Mouse (Mus musculus) erythroblast, embryonic 14.5 days (primary cell): ENCODE results near the gene Aebp1. TPM values are rescaled to one million over a fixed set of nuclear protein-coding genes. Genes with fewer than 3 reads are reported as not detected.

Source experiments
- H3K27me3 ChIP-seq: 2 replicates; pipeline ENCODE4 v1.6.1; 2012; ENCODE audit warnings: inconsistent platforms; ENCODE audit not compliant: control insufficient read depth
- H3K36me3 ChIP-seq: 2 replicates; pipeline ENCODE4 v1.6.1; 2012; ENCODE audit warnings: mild to moderate bottlenecking, inconsistent platforms; ENCODE audit not compliant: control insufficient read depth
- H3K4me1 ChIP-seq: 2 replicates; pipeline ENCODE4 v1.6.1; 2012; ENCODE audit warnings: inconsistent platforms; ENCODE audit not compliant: control insufficient read depth
- H3K4me3 ChIP-seq: replicated peaks from 2 replicates; pipeline ENCODE3; 2012; ENCODE audit warnings: moderate library complexity, mild to moderate bottlenecking, inconsistent platforms
- H3K9me3 ChIP-seq: 2 replicates; pipeline ENCODE4 v1.6.1; 2012; ENCODE audit warnings: low read length, inconsistent platforms, mixed read lengths; ENCODE audit not compliant: control insufficient read depth
- GATA1 ChIP-seq: IDR thresholded peaks from 2 replicates; pipeline ENCODE4 v1.6.1; 2012; ENCODE audit warnings: low read length, inconsistent platforms, mixed read lengths
- TAL1 ChIP-seq: IDR thresholded peaks from 3 replicates; pipeline ENCODE4 v1.6.1; 2012; ENCODE audit warnings: low read length, inconsistent platforms, mixed read lengths
- polyA plus RNA-seq: library from polyadenylated mRNA; stranded (reverse); fragments of >175 nt; gene quantifications from 2 replicates; pipeline ENCODE4 v1.2.3, GENCODE M21; 2012

Gene Aebp1
- polyA plus RNA-seq, 1 experiment: 0.02 TPM

DNA sequence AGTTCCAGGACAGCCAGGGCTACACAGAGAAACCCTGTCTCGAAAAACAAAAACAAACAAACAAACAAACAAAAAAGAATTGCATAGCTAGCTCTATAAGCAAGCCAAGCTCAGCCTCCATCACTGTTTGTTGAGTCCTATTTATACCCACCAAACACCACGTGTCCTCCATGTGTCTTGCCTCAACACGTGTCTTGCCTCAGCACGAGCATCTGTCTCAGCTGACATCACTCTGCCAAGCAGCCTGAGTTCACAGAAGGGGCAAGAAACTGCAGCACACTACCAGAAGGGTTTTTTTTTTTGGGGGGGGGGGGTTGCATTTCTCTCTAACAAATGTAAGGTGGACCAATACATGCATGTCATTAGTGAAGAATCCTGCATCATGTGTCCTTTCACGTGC lies 11.3 kb upstream of the Aebp1 start:
- no peaks in the 10 kb centered on the region for H3K27me3 ChIP-seq
- H3K4me3 ChIP-seq: no peak overlapping the region
- no peaks in the 10 kb centered on the region for H3K36me3 ChIP-seq
- H3K9me3 ChIP-seq: peaks cover 2% of the 10 kb centered on the region; the same call in 1 of the 2 replicates
- H3K4me1 ChIP-seq: no peaks in the 10 kb centered on the region
- no peak for TF ChIP-seq GATA1
- no peak for TF ChIP-seq TAL1

GRCm38 (mm10) chr11:5851021-5851736 lies 10.6 kb upstream of the Aebp1 start:
- Histone ChIP-seq H3K36me3 (no peaks in the 10 kb centered on the region), H3K4me1 (no peaks in the 10 kb centered on the region), H3K4me3 (no peak overlapping the region), H3K27me3 (no peaks in the 10 kb centered on the region), H3K9me3 (peaks cover 2% of the 10 kb centered on the region; the same call in 1 of the 2 replicates)
- TF ChIP-seq TAL1 (no peak), GATA1 (no peak)

DNA sequence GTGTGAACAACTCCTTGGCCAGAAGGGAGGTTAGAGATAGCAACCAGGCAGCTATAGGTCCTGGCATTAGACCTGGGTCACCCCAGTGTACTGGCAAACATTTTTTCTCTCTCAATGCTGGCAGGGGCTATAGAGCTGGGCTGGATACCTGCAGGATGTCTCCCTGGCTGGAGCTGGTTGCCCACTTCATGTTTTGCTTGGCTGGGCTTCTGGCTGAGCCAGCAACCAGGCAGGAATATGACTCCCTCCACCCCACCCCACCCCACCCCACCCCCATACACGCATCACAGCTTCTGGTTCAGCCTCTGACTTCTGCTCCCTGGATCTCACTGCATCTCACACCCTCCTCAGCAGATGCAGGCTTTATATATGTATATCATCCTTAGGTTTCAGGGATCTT lies 9.4 kb upstream of the Aebp1 start:
- Histone ChIP-seq H3K4me3 (no peak overlapping the region), H3K27me3 (no peaks in the 10 kb centered on the region), H3K9me3 (no peaks in the 10 kb centered on the region), H3K4me1 (no peaks in the 10 kb centered on the region), H3K36me3 (no peaks in the 10 kb centered on the region)
- no peak for TF ChIP-seq GATA1
- no peak for TF ChIP-seq TAL1

DNA sequence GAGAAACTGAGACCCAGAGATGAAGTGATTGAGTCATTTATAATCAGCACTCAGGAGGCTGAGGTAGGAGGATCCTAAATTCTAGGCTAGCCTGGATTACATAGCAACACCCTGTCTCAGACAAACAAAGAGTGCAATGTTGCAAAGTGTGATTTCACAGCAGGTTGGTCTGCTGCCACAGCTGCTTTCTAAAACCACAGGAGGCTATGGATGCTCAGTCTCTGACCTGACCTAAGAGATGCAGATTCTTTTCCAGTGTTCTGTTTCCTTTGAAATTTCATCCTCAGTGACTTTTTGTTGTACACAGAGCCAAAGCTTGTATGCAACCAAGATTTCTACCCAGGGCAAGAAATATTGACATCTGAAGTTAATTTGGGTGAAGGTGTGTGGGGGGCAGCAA lies 6.3 kb upstream of the Aebp1 start:
- no peak for TF ChIP-seq TAL1
- TF ChIP-seq GATA1: no peak
- no peak overlapping the region for H3K4me3 ChIP-seq
- H3K36me3 ChIP-seq: no peaks in the 10 kb centered on the region
- H3K4me1 ChIP-seq: no peaks in the 10 kb centered on the region
- peaks cover 9% of the 10 kb centered on the region for H3K9me3 ChIP-seq
- peaks cover 5% of the 10 kb centered on the region for H3K27me3 ChIP-seq

DNA sequence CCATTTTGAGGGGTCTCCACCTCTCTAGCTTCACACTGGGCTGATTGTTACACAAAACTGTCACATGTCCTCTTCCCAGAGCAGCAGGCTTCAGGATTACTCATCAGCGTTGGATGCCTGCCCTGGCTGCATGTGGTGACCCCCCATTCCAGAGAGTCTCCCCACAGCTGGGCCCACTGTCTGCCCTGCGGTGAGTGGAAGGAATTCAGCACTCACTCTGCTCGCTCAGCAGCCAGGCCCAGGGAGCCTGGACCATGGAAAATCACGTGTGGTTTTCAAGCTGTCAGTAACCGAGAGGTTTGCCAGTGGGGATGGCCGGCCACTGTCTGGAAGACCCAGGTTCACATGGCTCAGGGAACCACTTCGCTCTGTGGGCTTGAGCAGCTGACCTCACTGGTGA lies 5.8 kb upstream of the Aebp1 start:
- H3K36me3 ChIP-seq: no peaks in the 10 kb centered on the region
- H3K27me3 ChIP-seq: peaks cover 9% of the 10 kb centered on the region
- peaks cover 9% of the 10 kb centered on the region for H3K9me3 ChIP-seq
- TF ChIP-seq TAL1: no peak
- no peak for TF ChIP-seq GATA1
- no peak overlapping the region for H3K4me3 ChIP-seq
- no peaks in the 10 kb centered on the region for H3K4me1 ChIP-seq

DNA sequence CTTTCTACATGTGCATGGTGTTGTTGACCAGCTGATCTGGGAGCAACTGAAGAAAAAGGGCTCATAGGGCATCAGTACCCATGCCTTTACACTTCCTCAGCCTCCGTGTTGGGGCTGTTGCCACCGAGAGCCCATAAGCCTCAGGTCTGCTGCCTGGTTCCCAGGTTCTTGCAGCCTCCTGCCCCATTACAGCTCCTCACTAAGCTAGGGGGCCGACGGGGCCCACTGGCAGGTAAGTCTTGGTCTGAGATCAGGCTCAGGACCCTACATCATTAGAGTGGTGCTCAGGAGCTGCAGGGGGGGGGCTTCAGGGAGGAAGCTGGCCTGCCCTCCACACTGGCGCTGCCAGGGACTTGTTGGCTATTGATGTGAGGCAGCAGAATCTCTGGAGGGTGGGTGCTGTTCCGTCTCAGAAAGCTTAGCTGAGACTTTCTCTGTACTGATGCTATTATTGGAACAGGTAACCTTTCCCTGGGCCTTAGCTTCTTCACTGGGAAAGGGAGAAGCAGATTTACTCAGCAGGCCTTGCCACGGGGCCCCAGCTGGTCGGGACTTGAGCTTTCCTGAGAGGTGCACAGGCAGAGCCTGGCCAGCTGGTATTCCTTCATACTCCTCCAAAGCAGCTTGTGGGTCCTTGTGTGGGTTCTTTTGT lies 5.1 kb upstream of the Aebp1 start:
- Histone ChIP-seq H3K4me3 (no peak overlapping the region), H3K27me3 (peaks cover 16% of the 10 kb centered on the region), H3K9me3 (peaks cover 9% of the 10 kb centered on the region), H3K4me1 (no peaks in the 10 kb centered on the region), H3K36me3 (no peaks in the 10 kb centered on the region)
- TF ChIP-seq TAL1 (no peak), GATA1 (no peak)

- no peaks in the 10 kb centered on the region for H3K36me3 ChIP-seq
- H3K4me3 ChIP-seq: no peak overlapping the region
- no peaks in the 10 kb centered on the region for H3K4me1 ChIP-seq
- peaks cover 9% of the 10 kb centered on the region for H3K9me3 ChIP-seq
- TF ChIP-seq GATA1 (no peak), TAL1 (no peak)
- peaks cover 33% of the 10 kb centered on the region for H3K27me3 ChIP-seq
These were observed 3.0 kb upstream of the Aebp1 start for GRCm38 (mm10) chr11:5858723-5859122.

GRCm38 (mm10) chr11:5859883-5860550 lies 1.7 kb upstream of the Aebp1 start:
- H3K4me1 ChIP-seq: no peaks in the 10 kb centered on the region
- no peak overlapping the region for H3K4me3 ChIP-seq
- peaks cover 33% of the 10 kb centered on the region for H3K27me3 ChIP-seq
- peaks cover 9% of the 10 kb centered on the region for H3K9me3 ChIP-seq
- TF ChIP-seq TAL1 (no peak), GATA1 (no peak)
- no peaks in the 10 kb centered on the region for H3K36me3 ChIP-seq

GRCm38 (mm10) chr11:5860639-5861038 lies 1.1 kb upstream of the Aebp1 start:
- no peak overlapping the region for H3K4me3 ChIP-seq
- peaks cover 9% of the 10 kb centered on the region for H3K9me3 ChIP-seq
- TF ChIP-seq GATA1: no peak
- no peak for TF ChIP-seq TAL1
- no peaks in the 10 kb centered on the region for H3K36me3 ChIP-seq
- H3K27me3 ChIP-seq: peaks cover 33% of the 10 kb centered on the region
- no peaks in the 10 kb centered on the region for H3K4me1 ChIP-seq
